Mouse (Mus musculus) embryonic fibroblast, embryonic 13.5 days (primary cell): ENCODE data around the gene Caly.

ENCODE experiments used
- CTCF ChIP-seq: IDR thresholded peaks from 2 replicates; pipeline ENCODE4 v1.5.1; 2011; ENCODE audit warnings: mild to moderate bottlenecking, control low read depth, low read length, moderate library complexity, borderline replicate concordance; ENCODE audit not compliant: insufficient read depth
- POLR2A ChIP-seq: IDR thresholded peaks from 2 replicates; pipeline ENCODE4 v1.6.1; 2011; ENCODE audit warnings: low read depth, mild to moderate bottlenecking, control low read depth, low read length, moderate library complexity

GRCm38 (mm10) chr7:140082242-140082678 lies at the start of gene Caly:
- TF ChIP-seq CTCF = peak; percentile 34; the same call in 1 of the 2 replicates
- no peak for TF ChIP-seq POLR2A
